Mouse (Mus musculus) forebrain, embryonic 10.5 days (tissue): ENCODE data around the gene Olfr820. TPM values are rescaled to one million over a fixed set of nuclear protein-coding genes. Genes with fewer than 3 reads are reported as not detected.
"Not testable (repeated sequence)": the region's sequence is repeated elsewhere in the genome, so short reads cannot be mapped to it uniquely, and the experiment has no call there.

Experiments
- DNase-seq: peaks from one replicate; pipeline ENCODE4 v3.0.0-alpha.2; 2017; ENCODE audit warnings: low spot score; ENCODE audit errors: extremely low spot score
- H3K27ac ChIP-seq: fragments of 300-500 bp; sonication (generic); 2 replicates; pipeline ENCODE4 v1.5.1; 2016; ENCODE audit warnings: mild to moderate bottlenecking
- H3K27me3 ChIP-seq: fragments of 300-500 bp; sonication (generic); 2 replicates; pipeline ENCODE4 v1.6.1; 2016; ENCODE audit warnings: mild to moderate bottlenecking; ENCODE audit not compliant: poor library complexity, severe bottlenecking
- H3K36me3 ChIP-seq: fragments of 300-500 bp; sonication (generic); replicated peaks from 2 replicates; pipeline ENCODE4 v1.6.1; 2016; ENCODE audit warnings: mild to moderate bottlenecking, moderate library complexity
- H3K4me1 ChIP-seq: fragments of 300-500 bp; sonication (generic); 2 replicates; pipeline ENCODE4 v1.6.1; 2016
- H3K4me3 ChIP-seq: fragments of 300-500 bp; sonication (generic); 2 replicates; pipeline ENCODE4 v1.5.1; 2016; ENCODE audit warnings: mild to moderate bottlenecking, moderate library complexity
- H3K9me3 ChIP-seq: fragments of 300-500 bp; sonication (generic); 2 replicates; pipeline ENCODE4 v1.6.1; 2016; ENCODE audit warnings: mild to moderate bottlenecking, moderate library complexity
- WGBS: fragments of 180-500 bp; shearing (Covaris S2); methylation state at CpG from one replicate; pipeline ENCODE4 v1.1.7; 2016; 5-methylcytosine and 5-hydroxymethylcytosine counted together
- polyA plus RNA-seq: library from polyadenylated mRNA; unstranded; fragments of >200 nt; fragmentation: Nextera tagmentation; extraction: Ambion mirVana; gene quantifications from 2 replicates; pipeline ENCODE4 v1.2.1, GENCODE M21; 2016

Gene Olfr820
- polyA plus RNA-seq, result not detected in 2 replicates

- no peak for DNase-seq
- Histone ChIP-seq H3K9me3 (no peaks in the 10 kb centered on the region), H3K27ac (no peak within 1 kb of the TSS), H3K36me3 (no peaks in the 10 kb centered on the region), H3K27me3 (no peaks in the 10 kb centered on the region), H3K4me3 (no peak within 1 kb of the TSS), H3K4me1 (no peaks in the 10 kb centered on the region)
Measured at GRCm38 (mm10) chr10:130012321-130012720, at the start of gene Olfr820. TSS of gene Olfr820 (plus strand) at chr10:130012621.

GRCm38 (mm10) chr10:129966232-129966631 is 46.2 kb upstream of the Olfr820 start:
- H3K36me3 ChIP-seq, DNase-seq, H3K27me3 ChIP-seq, H3K9me3 ChIP-seq, H3K27ac ChIP-seq, H3K4me1 ChIP-seq, H3K4me3 ChIP-seq: not testable (repeated sequence)
- WGBS, result 93% methylated on average over 2 of the region's 3 CpGs

- H3K27me3 ChIP-seq, H3K27ac ChIP-seq, H3K9me3 ChIP-seq, H3K4me3 ChIP-seq, H3K36me3 ChIP-seq, H3K4me1 ChIP-seq, DNase-seq: not testable (repeated sequence)
- 88% methylated on average over 2 of the region's 2 CpGs for WGBS
Measured at GRCm38 (mm10) chr10:129967166-129967565, 45.3 kb upstream of the Olfr820 start, which contains the start of gene Olfr819. TSS of gene Olfr819 (minus strand) at chr10:129967266.

GRCm38 (mm10) chr10:129972994-129973393 is 39.4 kb upstream of the Olfr820 start:
- WGBS, result no CpG with 5 or more reads among the region's 3 CpGs
- not testable (repeated sequence) for DNase-seq, H3K27me3 ChIP-seq, H3K36me3 ChIP-seq, H3K27ac ChIP-seq, H3K4me3 ChIP-seq, H3K4me1 ChIP-seq, H3K9me3 ChIP-seq

GRCm38 (mm10) chr10:129976040-129976439 is 36.4 kb upstream of the Olfr820 start, which contains the start of gene Olfr247:
TSS of gene Olfr247 (minus strand) at chr10:129976140.
- WGBS, result no CpG with 5 or more reads among the region's 2 CpGs
- H3K27me3 ChIP-seq, H3K4me1 ChIP-seq, H3K36me3 ChIP-seq, H3K4me3 ChIP-seq, DNase-seq, H3K9me3 ChIP-seq, H3K27ac ChIP-seq: not testable (repeated sequence)

- not testable (repeated sequence) for H3K9me3 ChIP-seq, H3K36me3 ChIP-seq, DNase-seq, H3K4me3 ChIP-seq, H3K27ac ChIP-seq, H3K27me3 ChIP-seq, H3K4me1 ChIP-seq
- WGBS, result no CpG with 5 or more reads among the region's 3 CpGs
Measured at GRCm38 (mm10) chr10:129981867-129982266, 30.6 kb upstream of the Olfr820 start.

- not testable (repeated sequence) for H3K27ac ChIP-seq, H3K36me3 ChIP-seq, H3K9me3 ChIP-seq, H3K27me3 ChIP-seq, H3K4me1 ChIP-seq, DNase-seq, H3K4me3 ChIP-seq
- WGBS, result no CpG with 5 or more reads among the region's 1 CpGs
Measured at GRCm38 (mm10) chr10:129984962-129985361, 27.5 kb upstream of the Olfr820 start, which contains the start of gene Gm10310. TSS of gene Gm10310 (minus strand) at chr10:129985062.

GRCm38 (mm10) chr10:130004104-130004503 is 8.3 kb upstream of the Olfr820 start:
- DNase-seq, H3K27me3 ChIP-seq, H3K4me1 ChIP-seq, H3K27ac ChIP-seq, H3K36me3 ChIP-seq, H3K4me3 ChIP-seq: not testable (repeated sequence)
- H3K9me3 ChIP-seq, result peaks cover 15% of the 10 kb centered on the region; the same call in 1 of the 2 replicates
- whole genome bisulfite sequencing, result 85% methylated on average over 4 of the region's 4 CpGs

GRCm38 (mm10) chr10:130005366-130005765 is 7.1 kb upstream of the Olfr820 start:
- not testable (repeated sequence) for H3K27me3 ChIP-seq, H3K36me3 ChIP-seq, H3K27ac ChIP-seq, H3K4me1 ChIP-seq, DNase-seq, H3K4me3 ChIP-seq
- peaks cover 15% of the 10 kb centered on the region; the same call in 1 of the 2 replicates for H3K9me3 ChIP-seq
- WGBS, result 89% methylated on average over 4 of the region's 4 CpGs

- no peak within 1 kb of the TSS for H3K4me3 ChIP-seq
- no peaks in the 10 kb centered on the region for H3K4me1 ChIP-seq
- no peak for DNase-seq
- H3K36me3 ChIP-seq, result no peaks in the 10 kb centered on the region
- H3K27ac ChIP-seq, result no peak within 1 kb of the TSS
- H3K27me3 ChIP-seq, result no peaks in the 10 kb centered on the region
- no peaks in the 10 kb centered on the region for H3K9me3 ChIP-seq
Measured at GRCm38 (mm10) chr10:130030048-130030447, 17.6 kb downstream of the Olfr820 start, which contains the start of gene Olfr821. TSS of gene Olfr821 (plus strand) at chr10:130030348.

GRCm38 (mm10) chr10:130037096-130037495 is 24.7 kb downstream of the Olfr820 start:
- WGBS, result 63% methylated on average over 6 of the region's 6 CpGs
- no peak for DNase-seq
- no peaks in the 10 kb centered on the region for H3K4me1 ChIP-seq
- no peaks in the 10 kb centered on the region for H3K9me3 ChIP-seq
- H3K4me3 ChIP-seq, result no peak overlapping the region
- H3K27ac ChIP-seq, result no peak overlapping the region
- H3K27me3 ChIP-seq, result no peaks in the 10 kb centered on the region
- no peaks in the 10 kb centered on the region for H3K36me3 ChIP-seq

Other genes with a start within 250 kb of the Olfr820 start
- gene Olfr808, start 247.1 kb upstream of the Olfr820 start, polyA plus RNA-seq, result not detected in 2 replicates
- gene Olfr809, start 238.0 kb upstream of the Olfr820 start, polyA plus RNA-seq, result not detected in 2 replicates
- not detected in 2 replicates for gene Olfr810, start 217.7 kb upstream of the Olfr820 start, polyA plus RNA-seq
- gene Olfr811, start 208.2 kb upstream of the Olfr820 start, polyA plus RNA-seq, result not detected in 2 replicates
- not detected in 2 replicates for gene Olfr812, start 166.5 kb upstream of the Olfr820 start, polyA plus RNA-seq
- not detected in 2 replicates for gene Olfr813, start 157.3 kb upstream of the Olfr820 start, polyA plus RNA-seq
- not detected in 2 replicates for gene Olfr814, start 132.8 kb upstream of the Olfr820 start, polyA plus RNA-seq
- gene Olfr815, start 106.8 kb upstream of the Olfr820 start, polyA plus RNA-seq, result not detected in 2 replicates
- gene Olfr816, start 97.0 kb upstream of the Olfr820 start, polyA plus RNA-seq, result not detected in 2 replicates
- gene Olfr818, start 63.5 kb upstream of the Olfr820 start, polyA plus RNA-seq, result not detected in 2 replicates
- gene Olfr819, start 45.4 kb upstream of the Olfr820 start, polyA plus RNA-seq, result not detected in 2 replicates
- not detected in 2 replicates for gene Olfr247, start 36.5 kb upstream of the Olfr820 start, polyA plus RNA-seq
- not detected in 2 replicates for gene Gm10310, start 27.6 kb upstream of the Olfr820 start, polyA plus RNA-seq
- gene Olfr821, start 17.7 kb downstream of the Olfr820 start, polyA plus RNA-seq, result not detected in 2 replicates
- gene Olfr822, start 58.6 kb downstream of the Olfr820 start, polyA plus RNA-seq, result not detected in 2 replicates
- gene Olfr823, start 102.8 kb downstream of the Olfr820 start, polyA plus RNA-seq, result not detected in 2 replicates
- not detected in 2 replicates for gene Olfr824, start 117.4 kb downstream of the Olfr820 start, polyA plus RNA-seq
- gene Olfr825, start 154.1 kb downstream of the Olfr820 start, polyA plus RNA-seq, result not detected in 2 replicates
- not detected in 2 replicates for gene Olfr826, start 171.6 kb downstream of the Olfr820 start, polyA plus RNA-seq
- gene Olfr827, start 201.8 kb downstream of the Olfr820 start, polyA plus RNA-seq, result not detected in 2 replicates